Mouse (Mus musculus): ENCODE results near the gene Rbpms2.

- TF ChIP-seq CTCF (IDR thresholded peaks at IDR 0.05; ENCODE audit: control insufficient read depth, insufficient read depth, low read length) (no peak), POLR2A (IDR thresholded peaks at IDR 0.05; ENCODE audit: borderline replicate concordance, control insufficient read depth, low read depth, low read length) (no peak)
Measured at GRCm38 (mm10) chr9:65667701-65668100, 38.3 kb downstream of the Rbpms2 start, which contains the start of gene Oaz2.

Data from bone marrow, adult 2 months (tissue).